Mouse (Mus musculus) neural tube, embryonic 14.5 days (tissue): Measurements from ENCODE around the gene Wapl. TPM values are rescaled to one million over a fixed set of nuclear protein-coding genes. Genes with fewer than 3 reads are reported as not detected.

ENCODE experiments used
- ATAC-seq: fragments of 200-750 bp; cut with Nextera tagmentation; 2 replicates; pipeline ENCODE4 v1.8.0; 2017; ENCODE audit warnings: low read depth, mild to moderate bottlenecking, moderate TSS enrichment, moderate library complexity
- H3K27ac ChIP-seq: fragments of 300-500 bp; sonication (generic); 2 replicates; pipeline ENCODE4 v1.5.1; 2014; ENCODE audit warnings: low read depth, mild to moderate bottlenecking, control low read depth, low read length, moderate library complexity, mixed read lengths
- H3K27me3 ChIP-seq: fragments of 300-500 bp; sonication (generic); 2 replicates; pipeline ENCODE4 v1.6.1; 2014; ENCODE audit warnings: low read length; ENCODE audit not compliant: control insufficient read depth, insufficient read depth
- H3K36me3 ChIP-seq: fragments of 300-500 bp; sonication (generic); 2 replicates; pipeline ENCODE4 v1.6.1; 2014; ENCODE audit warnings: low read length, mixed read lengths; ENCODE audit not compliant: control insufficient read depth, insufficient read depth
- H3K4me1 ChIP-seq: fragments of 300-500 bp; sonication (generic); 2 replicates; pipeline ENCODE4 v1.6.1; 2014; ENCODE audit warnings: low read length; ENCODE audit not compliant: control insufficient read depth, insufficient read depth
- H3K4me2 ChIP-seq: fragments of 300-500 bp; sonication (generic); 2 replicates; pipeline ENCODE4 v1.6.1; 2014; ENCODE audit warnings: mild to moderate bottlenecking, low read depth, low read length, control low read depth
- H3K4me3 ChIP-seq: fragments of 300-500 bp; sonication (generic); 2 replicates; pipeline ENCODE4 v1.5.1; 2014; ENCODE audit warnings: low read depth, low read length, control low read depth, mixed read lengths
- H3K9ac ChIP-seq: fragments of 300-500 bp; sonication (generic); replicated peaks from 2 replicates; pipeline ENCODE4 v1.6.1; 2014; ENCODE audit warnings: low read depth, mild to moderate bottlenecking, control low read depth, low read length, mixed read lengths
- H3K9me3 ChIP-seq: fragments of 300-500 bp; sonication (generic); 2 replicates; pipeline ENCODE4 v1.6.1; 2016; ENCODE audit warnings: low read length; ENCODE audit not compliant: control insufficient read depth
- WGBS: fragments of 180-500 bp; shearing (Covaris S2); extraction: QIAGEN DNeasy Blood & Tissue Kit; methylation state at CpG from one replicate; pipeline ENCODE4 v1.1.7; 2014; 5-methylcytosine and 5-hydroxymethylcytosine counted together
- polyA plus RNA-seq: library from polyadenylated mRNA; unstranded; fragments of >200 nt; fragmentation: Nextera tagmentation; extraction: Ambion mirVana; gene quantifications from 2 replicates; pipeline ENCODE4 v1.2.1, GENCODE M21; 2014

The Wapl gene
- polyA plus RNA-seq, 1 experiment from 2014 or later: 15.4 TPM

- WGBS: 69% methylated on average over 5 of the region's 5 CpGs
- Histone ChIP-seq H3K36me3 (no peaks in the 10 kb centered on the region), H3K9ac (no peak overlapping the region), H3K4me2 (no peak overlapping the region), H3K9me3 (no peaks in the 10 kb centered on the region), H3K27me3 (no peaks in the 10 kb centered on the region), H3K4me3 (peak overlapping the region; percentile 8; the same call in 1 of the 2 replicates), H3K27ac (no peak overlapping the region), H3K4me1 (peaks cover 16% of the 10 kb centered on the region; the same call in 1 of the 2 replicates)
- no peak for ATAC-seq
Observed at GRCm38 (mm10) chr14:34675347-34675865, 1.7 kb downstream of the Wapl start.

- Histone ChIP-seq H3K4me2 (no peak overlapping the region), H3K27ac (no peak overlapping the region), H3K4me1 (peaks cover 2% of the 10 kb centered on the region; the same call in 1 of the 2 replicates), H3K4me3 (no peak overlapping the region), H3K9ac (no peak overlapping the region), H3K9me3 (no peaks in the 10 kb centered on the region), H3K36me3 (no peaks in the 10 kb centered on the region), H3K27me3 (no peaks in the 10 kb centered on the region)
- ATAC-seq: no peak
- 57% methylated on average over 2 of the region's 2 CpGs for WGBS
Observed at GRCm38 (mm10) chr14:34680815-34681214, 7.1 kb downstream of the Wapl start.

- H3K27me3 ChIP-seq: no peaks in the 10 kb centered on the region
- no peaks in the 10 kb centered on the region for H3K4me1 ChIP-seq
- H3K4me2 ChIP-seq: no peak overlapping the region
- H3K9me3 ChIP-seq: no peaks in the 10 kb centered on the region
- no peaks in the 10 kb centered on the region for H3K36me3 ChIP-seq
- no peak overlapping the region for H3K9ac ChIP-seq
- no peak overlapping the region for H3K4me3 ChIP-seq
- H3K27ac ChIP-seq: no peak overlapping the region
- no peak for ATAC-seq
Observed at GRCm38 (mm10) chr14:34684989-34685388, 11.3 kb downstream of the Wapl start.

- Histone ChIP-seq H3K4me1 (no peaks in the 10 kb centered on the region), H3K36me3 (peaks cover 15% of the 10 kb centered on the region; the same call in 1 of the 2 replicates), H3K9me3 (no peaks in the 10 kb centered on the region), H3K9ac (no peak overlapping the region), H3K4me3 (no peak overlapping the region), H3K27ac (no peak overlapping the region), H3K27me3 (no peaks in the 10 kb centered on the region), H3K4me2 (no peak overlapping the region)
- 94% methylated on average over 4 of the region's 4 CpGs for WGBS
- ATAC-seq: no peak
Observed at GRCm38 (mm10) chr14:34693970-34694369, 20.2 kb downstream of the Wapl start.

GRCm38 (mm10) chr14:34697376-34697775, 23.6 kb downstream of the Wapl start:
- no peak overlapping the region for H3K4me2 ChIP-seq
- H3K36me3 ChIP-seq: peaks cover 7% of the 10 kb centered on the region; the same call in 1 of the 2 replicates
- no peaks in the 10 kb centered on the region for H3K27me3 ChIP-seq
- H3K4me1 ChIP-seq: no peaks in the 10 kb centered on the region
- ATAC-seq: no peak
- H3K4me3 ChIP-seq: no peak overlapping the region
- no peak overlapping the region for H3K9ac ChIP-seq
- H3K9me3 ChIP-seq: no peaks in the 10 kb centered on the region
- 84% methylated on average over 1 of the region's 1 CpGs for WGBS
- H3K27ac ChIP-seq: no peak overlapping the region

- Histone ChIP-seq H3K36me3 (no peaks in the 10 kb centered on the region), H3K9ac (no peak overlapping the region), H3K4me1 (no peaks in the 10 kb centered on the region), H3K4me2 (no peak overlapping the region), H3K9me3 (no peaks in the 10 kb centered on the region), H3K27ac (no peak overlapping the region), H3K27me3 (no peaks in the 10 kb centered on the region), H3K4me3 (no peak overlapping the region)
- WGBS: 88% methylated on average over 2 of the region's 2 CpGs
- no peak for ATAC-seq
Observed at GRCm38 (mm10) chr14:34710209-34710608, 36.5 kb downstream of the Wapl start.

- no peaks in the 10 kb centered on the region for H3K4me1 ChIP-seq
- ATAC-seq: no peak
- no peak overlapping the region for H3K27ac ChIP-seq
- WGBS: 93% methylated on average over 3 of the region's 3 CpGs
- no peak overlapping the region for H3K9ac ChIP-seq
- H3K36me3 ChIP-seq: no peaks in the 10 kb centered on the region
- H3K27me3 ChIP-seq: no peaks in the 10 kb centered on the region
- H3K4me2 ChIP-seq: no peak overlapping the region
- H3K4me3 ChIP-seq: no peak overlapping the region
- no peaks in the 10 kb centered on the region for H3K9me3 ChIP-seq
Observed at GRCm38 (mm10) chr14:34712027-34712426, 38.3 kb downstream of the Wapl start.

- Histone ChIP-seq H3K9me3 (no peaks in the 10 kb centered on the region), H3K36me3 (no peaks in the 10 kb centered on the region), H3K4me2 (no peak overlapping the region), H3K9ac (no peak overlapping the region), H3K4me1 (no peaks in the 10 kb centered on the region), H3K27me3 (no peaks in the 10 kb centered on the region), H3K27ac (no peak overlapping the region), H3K4me3 (no peak overlapping the region)
- 69% methylated on average over 3 of the region's 3 CpGs for WGBS
- ATAC-seq: no peak
Observed at GRCm38 (mm10) chr14:34712857-34713256, 39.1 kb downstream of the Wapl start.

GRCm38 (mm10) chr14:34718150-34718549, 44.4 kb downstream of the Wapl start:
- H3K27me3 ChIP-seq: no peaks in the 10 kb centered on the region
- H3K9me3 ChIP-seq: no peaks in the 10 kb centered on the region
- no peak for ATAC-seq
- no peak overlapping the region for H3K4me3 ChIP-seq
- H3K36me3 ChIP-seq: no peaks in the 10 kb centered on the region
- no peak overlapping the region for H3K4me2 ChIP-seq
- 92% methylated on average over 3 of the region's 3 CpGs for WGBS
- no peak overlapping the region for H3K9ac ChIP-seq
- no peak overlapping the region for H3K27ac ChIP-seq
- no peaks in the 10 kb centered on the region for H3K4me1 ChIP-seq
